Mouse (Mus musculus): ENCODE measurements around the gene Dok7. TPM values are rescaled to one million over a fixed set of nuclear protein-coding genes. Genes with fewer than 3 reads are reported as not detected.

The Dok7 gene
- polyA plus RNA-seq, 1 experiment from 2014 or later, result 12.0 TPM

DNA sequence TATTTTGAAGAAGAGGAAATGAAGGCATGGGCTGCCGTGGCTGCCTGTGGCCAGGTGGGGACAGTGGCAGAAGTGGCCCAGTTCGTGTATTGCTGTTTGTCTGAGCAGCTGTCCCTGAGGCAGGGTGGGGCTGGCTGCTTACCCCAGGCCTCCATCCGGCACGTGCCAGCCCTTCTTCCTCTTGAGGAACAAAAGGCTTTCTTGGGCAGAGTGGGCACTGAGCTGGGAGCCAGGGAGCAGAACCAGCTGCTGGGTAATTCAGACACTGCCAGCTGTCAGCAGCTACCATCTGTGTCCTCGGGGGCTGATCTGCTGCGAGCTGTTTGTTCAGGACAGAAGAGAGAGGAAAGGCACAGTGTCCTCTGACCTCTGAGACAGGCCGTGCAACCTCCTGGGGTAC lies 14.4 kb downstream of the Dok7 start:
- H3K4me2 ChIP-seq (ENCODE audit: low read length), result no peak overlapping the region
- no peak overlapping the region for H3K4me3 ChIP-seq (ENCODE audit: low read length)
- no peak overlapping the region for H3K27ac ChIP-seq (ENCODE audit: low read depth, low read length)
- peaks cover 3% of the 10 kb centered on the region; the same call in 1 of the 2 replicates for H3K4me1 ChIP-seq (ENCODE audit: control insufficient read depth, insufficient read depth, low read depth, low read length)
- no peaks in the 10 kb centered on the region for H3K9me3 ChIP-seq (ENCODE audit: control insufficient read depth, low read length)
- H3K36me3 ChIP-seq (ENCODE audit: control insufficient read depth, insufficient read depth, low read length), result 0 out of 2 replicates have a peak, but pooled peaks cover 2% of the 10 kb centered on the region
- ATAC-seq, result peak; percentile 72; the same call in 1 of the 2 replicates
- no peak overlapping the region for H3K9ac ChIP-seq (ENCODE audit: low read depth, low read length)
- no peaks in the 10 kb centered on the region for H3K27me3 ChIP-seq (replicated peaks; ENCODE audit: control insufficient read depth, insufficient read depth, low read length)
- 26% methylated on average over 7 of the region's 7 CpGs for WGBS

DNA sequence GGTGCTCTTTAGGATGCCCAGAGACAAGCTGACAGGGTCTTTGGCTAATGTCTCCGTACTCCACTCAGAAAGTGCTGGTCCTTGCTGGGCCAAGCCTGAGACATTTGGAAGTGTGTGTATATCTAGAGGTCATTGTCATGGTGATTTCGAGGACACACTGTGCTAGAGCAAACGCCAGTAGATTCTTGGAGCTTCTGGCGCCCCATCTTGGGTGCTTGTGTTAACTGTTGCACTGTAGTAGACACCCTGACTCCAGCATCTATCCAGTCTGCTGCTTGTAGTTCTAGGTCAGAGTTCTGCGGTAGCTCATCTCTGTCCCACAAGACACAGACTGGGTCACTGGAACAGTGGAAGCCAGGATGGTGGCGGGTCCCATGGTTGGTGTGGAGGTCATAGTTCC lies 15.3 kb downstream of the Dok7 start:
- WGBS, result 94% methylated on average over 6 of the region's 6 CpGs

DNA sequence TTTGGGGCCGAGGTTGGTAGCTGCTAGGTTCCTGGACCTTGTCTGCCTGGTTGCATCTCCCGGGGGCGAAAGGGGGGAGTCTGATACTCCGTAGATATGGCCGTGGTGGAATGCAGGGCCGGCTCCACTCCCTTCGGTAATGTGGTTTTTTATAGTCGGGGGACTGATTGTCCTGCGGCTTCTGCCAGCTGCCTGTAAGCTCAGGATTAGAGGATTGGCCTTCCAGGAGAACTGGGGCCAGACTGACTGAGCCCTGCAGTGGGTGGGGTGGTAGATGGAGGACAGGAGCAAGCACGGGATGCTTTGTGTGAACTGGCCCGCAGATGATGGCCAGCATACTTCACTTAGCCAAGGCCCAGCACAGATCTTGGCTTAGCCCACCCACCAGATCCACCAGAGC lies 16.7 kb downstream of the Dok7 start:
- no peak for ATAC-seq
- Histone ChIP-seq H3K4me3 (ENCODE audit: low read length) (no peak overlapping the region), H3K36me3 (ENCODE audit: control insufficient read depth, insufficient read depth, low read length) (peaks cover 8% of the 10 kb centered on the region; the same call in 1 of the 2 replicates), H3K27ac (ENCODE audit: low read depth, low read length) (no peak overlapping the region), H3K4me1 (ENCODE audit: control insufficient read depth, insufficient read depth, low read depth, low read length) (peaks cover 3% of the 10 kb centered on the region; the same call in 1 of the 2 replicates), H3K9ac (ENCODE audit: low read depth, low read length) (no peak overlapping the region), H3K27me3 (replicated peaks; ENCODE audit: control insufficient read depth, insufficient read depth, low read length) (0 out of 2 replicates have a peak, but pooled peaks cover 2% of the 10 kb centered on the region), H3K4me2 (ENCODE audit: low read length) (no peak overlapping the region), H3K9me3 (ENCODE audit: control insufficient read depth, low read length) (no peaks in the 10 kb centered on the region)
- WGBS, result 87% methylated on average over 11 of the region's 11 CpGs

More for the DNA sequence above, 15.3 kb downstream of the Dok7 start:
- peaks cover 3% of the 10 kb centered on the region; the same call in 1 of the 2 replicates for H3K4me1 ChIP-seq (ENCODE audit: control insufficient read depth, insufficient read depth, low read depth, low read length)
- H3K27me3 ChIP-seq (replicated peaks; ENCODE audit: control insufficient read depth, insufficient read depth, low read length), result no peaks in the 10 kb centered on the region
- H3K4me2 ChIP-seq (ENCODE audit: low read length), result no peak overlapping the region
- ATAC-seq, result no peak
- H3K9me3 ChIP-seq (ENCODE audit: control insufficient read depth, low read length), result no peaks in the 10 kb centered on the region
- H3K9ac ChIP-seq (ENCODE audit: low read depth, low read length), result no peak overlapping the region
- H3K27ac ChIP-seq (ENCODE audit: low read depth, low read length), result no peak overlapping the region
- no peak overlapping the region for H3K4me3 ChIP-seq (ENCODE audit: low read length)
- peaks cover 2% of the 10 kb centered on the region; the same call in 1 of the 2 replicates for H3K36me3 ChIP-seq (ENCODE audit: control insufficient read depth, insufficient read depth, low read length)

DNA sequence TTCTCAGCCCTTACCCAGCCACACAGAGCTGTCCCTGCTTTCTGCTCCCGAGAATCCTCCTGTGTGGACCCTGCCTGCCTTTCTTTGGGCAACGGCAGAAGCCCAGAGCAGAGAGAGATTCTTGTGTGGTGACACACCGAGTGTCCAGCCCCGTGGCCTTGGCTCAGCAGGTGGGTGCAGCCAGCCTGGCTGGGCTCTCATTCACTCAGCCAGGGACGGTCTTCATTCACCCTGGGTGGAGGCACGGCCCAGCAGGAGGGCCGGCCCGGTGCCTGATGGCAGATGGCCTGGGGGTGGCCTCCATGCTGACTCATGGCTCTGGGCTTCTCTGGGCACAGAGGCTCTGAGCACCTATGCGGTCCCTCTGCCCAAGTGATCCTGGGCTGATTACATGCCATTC lies 17.4 kb downstream of the Dok7 start:
- no peaks in the 10 kb centered on the region for H3K9me3 ChIP-seq (ENCODE audit: control insufficient read depth, low read length)
- H3K9ac ChIP-seq (ENCODE audit: low read depth, low read length), result no peak overlapping the region
- 62% methylated on average over 9 of the region's 9 CpGs for WGBS
- H3K4me3 ChIP-seq (ENCODE audit: low read length), result no peak overlapping the region
- peaks cover 3% of the 10 kb centered on the region; the same call in 1 of the 2 replicates for H3K4me1 ChIP-seq (ENCODE audit: control insufficient read depth, insufficient read depth, low read depth, low read length)
- no peak overlapping the region for H3K27ac ChIP-seq (ENCODE audit: low read depth, low read length)
- peaks cover 6% of the 10 kb centered on the region; the same call in 1 of the 2 replicates for H3K27me3 ChIP-seq (replicated peaks; ENCODE audit: control insufficient read depth, insufficient read depth, low read length)
- H3K4me2 ChIP-seq (ENCODE audit: low read length), result no peak overlapping the region
- no peak for ATAC-seq
- peaks cover 8% of the 10 kb centered on the region; the same call in 1 of the 2 replicates for H3K36me3 ChIP-seq (ENCODE audit: control insufficient read depth, insufficient read depth, low read length)

GRCm38 (mm10) chr5:35076369-35076768 lies 19.8 kb downstream of the Dok7 start:
- Histone ChIP-seq H3K9me3 (ENCODE audit: control insufficient read depth, low read length) (no peaks in the 10 kb centered on the region), H3K9ac (ENCODE audit: low read depth, low read length) (no peak overlapping the region), H3K4me1 (ENCODE audit: control insufficient read depth, insufficient read depth, low read depth, low read length) (no peaks in the 10 kb centered on the region; the same call in 1 of the 2 replicates), H3K27ac (ENCODE audit: low read depth, low read length) (no peak overlapping the region), H3K4me2 (ENCODE audit: low read length) (no peak overlapping the region), H3K4me3 (ENCODE audit: low read length) (no peak overlapping the region), H3K27me3 (replicated peaks; ENCODE audit: control insufficient read depth, insufficient read depth, low read length) (peaks cover 6% of the 10 kb centered on the region; the same call in 1 of the 2 replicates), H3K36me3 (ENCODE audit: control insufficient read depth, insufficient read depth, low read length) (peaks cover 8% of the 10 kb centered on the region; the same call in 1 of the 2 replicates)
- no peak for ATAC-seq
- 91% methylated on average over 1 of the region's 1 CpGs for WGBS

DNA sequence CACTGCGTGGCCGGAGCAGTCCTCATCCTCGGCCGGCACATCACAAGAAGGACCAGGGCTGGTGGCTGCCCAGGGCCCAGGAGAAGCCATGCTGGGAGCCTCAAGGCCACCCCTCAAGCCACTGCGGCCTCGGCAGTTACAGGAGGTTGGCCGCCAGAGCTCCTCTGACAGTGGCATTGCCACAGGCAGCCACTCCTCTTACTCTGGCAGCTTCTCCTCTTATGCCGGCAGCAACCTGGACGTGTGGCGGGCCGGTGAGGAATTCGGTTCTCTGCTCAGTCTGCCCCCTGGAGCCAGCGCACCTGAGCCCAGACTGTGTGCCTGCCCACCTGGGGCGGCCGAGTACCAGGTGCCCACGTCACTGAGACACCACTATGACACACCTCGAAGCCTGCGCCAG lies 22.5 kb downstream of the Dok7 start:
- Histone ChIP-seq H3K4me3 (ENCODE audit: low read length) (no peak overlapping the region), H3K4me1 (ENCODE audit: control insufficient read depth, insufficient read depth, low read depth, low read length) (no peaks in the 10 kb centered on the region; the same call in 1 of the 2 replicates), H3K27me3 (replicated peaks; ENCODE audit: control insufficient read depth, insufficient read depth, low read length) (peaks cover 6% of the 10 kb centered on the region; the same call in 1 of the 2 replicates), H3K9ac (ENCODE audit: low read depth, low read length) (no peak overlapping the region), H3K36me3 (ENCODE audit: control insufficient read depth, insufficient read depth, low read length) (peaks cover 8% of the 10 kb centered on the region; the same call in 1 of the 2 replicates), H3K4me2 (ENCODE audit: low read length) (no peak overlapping the region), H3K27ac (ENCODE audit: low read depth, low read length) (no peak overlapping the region), H3K9me3 (ENCODE audit: control insufficient read depth, low read length) (no peaks in the 10 kb centered on the region)
- 27% methylated on average over 18 of the region's 18 CpGs for WGBS
- no peak for ATAC-seq

- no peak overlapping the region for H3K9ac ChIP-seq (ENCODE audit: low read depth, low read length)
- no peak overlapping the region for H3K27ac ChIP-seq (ENCODE audit: low read depth, low read length)
- H3K4me3 ChIP-seq (ENCODE audit: low read length), result no peak overlapping the region
- H3K36me3 ChIP-seq (ENCODE audit: control insufficient read depth, insufficient read depth, low read length), result no peaks in the 10 kb centered on the region
- H3K27me3 ChIP-seq (replicated peaks; ENCODE audit: control insufficient read depth, insufficient read depth, low read length), result no peaks in the 10 kb centered on the region
- WGBS, result 64% methylated on average over 3 of the region's 3 CpGs
- H3K4me2 ChIP-seq (ENCODE audit: low read length), result no peak overlapping the region
- ATAC-seq, result no peak
- no peaks in the 10 kb centered on the region for H3K9me3 ChIP-seq (ENCODE audit: control insufficient read depth, low read length)
- H3K4me1 ChIP-seq (ENCODE audit: control insufficient read depth, insufficient read depth, low read depth, low read length), result no peaks in the 10 kb centered on the region
These were observed 28.3 kb downstream of the Dok7 start for GRCm38 (mm10) chr5:35084913-35085312.

DNA sequence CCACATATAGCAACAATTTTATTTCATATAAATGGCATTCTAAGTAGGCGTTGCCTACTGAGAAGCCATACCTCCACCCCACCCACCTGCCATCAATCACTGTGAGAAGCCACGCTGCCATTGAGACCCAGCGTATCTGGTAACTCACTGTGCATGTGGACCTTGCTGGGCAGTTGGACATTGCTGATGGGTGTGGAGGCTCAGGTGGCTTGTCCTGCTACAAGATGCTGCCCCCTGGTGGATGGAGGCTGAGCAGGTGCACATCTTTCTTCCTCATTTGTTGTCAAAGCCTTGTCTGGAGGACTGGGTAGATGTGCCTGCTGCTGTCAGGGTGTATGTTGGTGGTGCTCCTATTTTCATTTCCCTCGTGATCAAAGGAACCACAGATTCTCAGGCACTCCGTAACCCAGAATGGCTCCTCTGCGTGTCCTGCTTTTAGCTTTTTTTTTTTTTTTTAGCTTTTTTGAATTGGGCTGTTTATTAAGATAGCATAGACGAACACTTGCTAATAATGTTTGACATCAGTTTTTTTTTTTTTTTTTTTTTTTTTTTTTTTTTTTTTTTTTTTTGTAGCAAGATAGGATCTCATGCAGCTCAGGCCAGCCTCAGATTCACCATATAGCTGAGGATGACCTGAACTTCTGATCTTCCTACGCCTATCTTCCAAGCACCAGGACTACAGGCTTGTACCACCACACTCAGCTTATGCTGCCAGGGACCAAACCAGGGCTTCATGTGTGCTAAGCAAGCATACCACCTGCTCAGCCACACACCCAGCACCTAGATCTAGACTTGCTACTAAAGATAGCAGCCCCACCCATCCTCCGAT lies 32.4 kb downstream of the Dok7 start:
- no peak overlapping the region for H3K4me2 ChIP-seq (ENCODE audit: low read length)
- no peak for ATAC-seq
- WGBS, result 73% methylated on average over 9 of the region's 9 CpGs
- no peak overlapping the region for H3K4me3 ChIP-seq (ENCODE audit: low read length)
- H3K9me3 ChIP-seq (ENCODE audit: control insufficient read depth, low read length), result no peaks in the 10 kb centered on the region
- no peak overlapping the region for H3K9ac ChIP-seq (ENCODE audit: low read depth, low read length)
- no peaks in the 10 kb centered on the region for H3K27me3 ChIP-seq (replicated peaks; ENCODE audit: control insufficient read depth, insufficient read depth, low read length)
- H3K4me1 ChIP-seq (ENCODE audit: control insufficient read depth, insufficient read depth, low read depth, low read length), result no peaks in the 10 kb centered on the region
- H3K36me3 ChIP-seq (ENCODE audit: control insufficient read depth, insufficient read depth, low read length), result peaks cover 15% of the 10 kb centered on the region
- H3K27ac ChIP-seq (ENCODE audit: low read depth, low read length), result no peak overlapping the region

DNA sequence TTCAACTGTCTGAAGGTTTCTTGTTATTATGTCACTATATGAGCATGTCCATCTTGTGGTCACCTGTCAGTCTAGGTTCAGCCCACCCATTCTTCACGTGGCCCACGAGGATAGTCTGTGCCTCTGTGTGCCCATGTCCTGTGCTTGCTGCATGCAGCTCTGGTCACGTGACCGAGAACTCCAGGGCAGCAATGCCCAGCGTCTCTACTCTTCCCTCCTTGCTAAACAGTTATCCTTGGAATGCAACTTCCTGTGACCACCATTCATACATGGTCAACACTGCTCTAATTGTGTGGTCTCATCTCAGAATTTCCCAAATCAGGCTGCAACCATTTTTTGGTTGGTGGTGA lies 33.0 kb downstream of the Dok7 start:
- no peak for ATAC-seq
- WGBS, result 81% methylated on average over 5 of the region's 5 CpGs
- Histone ChIP-seq H3K4me1 (ENCODE audit: control insufficient read depth, insufficient read depth, low read depth, low read length) (no peaks in the 10 kb centered on the region), H3K27me3 (replicated peaks; ENCODE audit: control insufficient read depth, insufficient read depth, low read length) (no peaks in the 10 kb centered on the region), H3K4me3 (ENCODE audit: low read length) (no peak overlapping the region), H3K9me3 (ENCODE audit: control insufficient read depth, low read length) (no peaks in the 10 kb centered on the region), H3K9ac (ENCODE audit: low read depth, low read length) (no peak overlapping the region), H3K27ac (ENCODE audit: low read depth, low read length) (no peak overlapping the region), H3K4me2 (ENCODE audit: low read length) (no peak overlapping the region), H3K36me3 (ENCODE audit: control insufficient read depth, insufficient read depth, low read length) (peaks cover 18% of the 10 kb centered on the region)
